In genomic region chr4:155775855-155776254, GRCm38 (mm10) we compare ENCODE assay signal across 9 mouse cellular contexts. TPM values are rescaled to one million over a fixed set of nuclear protein-coding genes. Genes with fewer than 3 reads are reported as not detected.
DNase-seq lines count a peak whose midpoint lies in the region; ATAC-seq and TF ChIP-seq lines count a peak whose summit lies in the region.
"Had no signal": no experiment of that assay in that cellular context is flagged by ENCODE, and none has a peak within 500 bp of the region (broad histone marks: within the 10 kb centered on the region; RNA-seq: fewer than 3 reads in every experiment).

No protein-coding gene starts in this region.

- no peak overlapping the region for H3K4me2 ChIP-seq in lung, postnatal 0 days (replicated peaks; ENCODE audit: low read depth, low read length)
- H3K4me2 ChIP-seq in hindbrain, postnatal 0 days (ENCODE audit: low read depth, low read length), result no peak overlapping the region

- no peak overlapping the region for H3K4me3 ChIP-seq in lung, postnatal 0 days (ENCODE audit: low read depth, low read length)
- H3K4me3 ChIP-seq in hindbrain, postnatal 0 days (ENCODE audit: low read length), result no peak overlapping the region
- no peak overlapping the region for H3K4me3 ChIP-seq in small intestine, adult 2 months (ENCODE audit: low read depth, low read length)

- H3K27me3 ChIP-seq in lung, postnatal 0 days (replicated peaks; ENCODE audit: insufficient read depth, low read length), result 0 out of 2 replicates have a peak, but pooled peaks cover 4% of the 10 kb centered on the region
- no peaks in the 10 kb centered on the region for H3K27me3 ChIP-seq in hindbrain, postnatal 0 days (ENCODE audit: insufficient read depth, low read length)
- no peaks in the 10 kb centered on the region for H3K27me3 ChIP-seq in small intestine, adult 2 months (ENCODE audit: control insufficient read depth, insufficient read depth, low read length)

- TF ChIP-seq POLR2A in small intestine, adult 2 months (IDR thresholded peaks at IDR 0.05; ENCODE audit: low read depth, low read length), result no peak

- ATAC-seq in lung, postnatal 0 days, result no peak
- ATAC-seq in hindbrain, postnatal 0 days, result no peak

- DNase-seq in lung, postnatal 10 days, result peak; percentile 44
- no peak for DNase-seq in lung, postnatal 0 days (ENCODE audit: low spot score)
- DNase-seq in cerebellum, postnatal 36 days, result peak; percentile 75 to 76
- no peak for DNase-seq in hindbrain, postnatal 0 days (ENCODE audit: low spot score)
- DNase-seq in right cerebral cortex, postnatal 36 days (ENCODE audit: low spot score in 2 of 2), result no peak
- DNase-seq in left cerebral cortex, postnatal 36 days (ENCODE audit: low spot score in 2 of 2), result no peak

- H3K27ac ChIP-seq in lung, postnatal 0 days (ENCODE audit: low read length), result no peak overlapping the region
- H3K27ac ChIP-seq in hindbrain, postnatal 0 days, result peak overlapping the region; percentile 77; the same call in 1 of the 2 replicates
- H3K27ac ChIP-seq in small intestine, adult 2 months (ENCODE audit: insufficient read depth, low read depth, low read length), result peak overlapping the region; percentile 72
- H3K27ac ChIP-seq: liver, embryonic 14.5 days had no signal

- intact Hi-C loops in left cerebral cortex, postnatal 36 days (cut with DNase I), result no loop called here

- H3K4me1 ChIP-seq in lung, postnatal 0 days (ENCODE audit: insufficient read depth, low read depth, low read length), result peaks cover 15% of the 10 kb centered on the region
- H3K4me1 ChIP-seq in hindbrain, postnatal 0 days (ENCODE audit: insufficient read depth, low read length), result peaks cover 8% of the 10 kb centered on the region; the same call in 1 of the 2 replicates
- peaks cover 39% of the 10 kb centered on the region for H3K4me1 ChIP-seq in small intestine, adult 2 months (ENCODE audit: control insufficient read depth, insufficient read depth, insufficient read length, low read length)

- TF ChIP-seq CTCF in lung, postnatal 0 days (IDR thresholded peaks at IDR 0.05), result no peak
- no peak for TF ChIP-seq CTCF in hindbrain, postnatal 0 days (IDR thresholded peaks at IDR 0.05; ENCODE audit: low read depth)
- no peak for TF ChIP-seq CTCF in small intestine, adult 2 months (IDR thresholded peaks at IDR 0.05; ENCODE audit: extremely low read depth, insufficient read length, insufficient replicate concordance, low read depth, low read length)

- no peaks in the 10 kb centered on the region for H3K9me3 ChIP-seq in lung, postnatal 0 days (ENCODE audit: low read length)
- H3K9me3 ChIP-seq in hindbrain, postnatal 0 days (ENCODE audit: low read length), result no peaks in the 10 kb centered on the region

- H3K9ac ChIP-seq in lung, postnatal 0 days (replicated peaks; ENCODE audit: low read depth), result no peak overlapping the region
- no peak overlapping the region for H3K9ac ChIP-seq in hindbrain, postnatal 0 days (replicated peaks; ENCODE audit: low read length)
- H3K9ac ChIP-seq: liver, embryonic 14.5 days had no signal

- no peaks in the 10 kb centered on the region for H3K36me3 ChIP-seq in lung, postnatal 0 days (ENCODE audit: insufficient read depth, low read length)
- no peaks in the 10 kb centered on the region for H3K36me3 ChIP-seq in hindbrain, postnatal 0 days (ENCODE audit: insufficient read depth, low read length)
- 0 out of 2 replicates have a peak, but pooled peaks cover 5% of the 10 kb centered on the region for H3K36me3 ChIP-seq in small intestine, adult 2 months (ENCODE audit: control insufficient read depth, insufficient read depth, low read length)

- no peak for TF ChIP-seq EP300 in lung, postnatal 0 days (IDR thresholded peaks at IDR 0.05)

- 62% methylated on average over 3 of the region's 3 CpGs for WGBS in lung, postnatal 0 days
- 62% methylated on average over 3 of the region's 3 CpGs for WGBS in hindbrain, postnatal 0 days
- 45% methylated on average over 3 of the region's 3 CpGs for WGBS in small intestine, adult 2 months

RNA-seq across cellular contexts. Expression of gene Vwa1, which starts 1.4 kb away (rescaled TPM):
- polyA plus RNA-seq in lung, postnatal 0 days (2015; fragmentation: Nextera tagmentation; extraction: Ambion mirVana), result 6.5 and 7.0 TPM in 2 replicates
- 43.3 and 55.5 TPM in 2 replicates for total RNA-seq in hindbrain, postnatal 0 days (2014; rRNA removed)
- polyA plus RNA-seq in hindbrain, postnatal 0 days (2015; fragmentation: Nextera tagmentation; extraction: Ambion mirVana), result 27.8 and 29.4 TPM in 2 replicates
- 18.5 and 125 TPM in 2 replicates for polyA plus RNA-seq in small intestine, adult 2 months (2012; rRNA removed)
- 10 to 100 TPM; 13.1 to 13.4 TPM for total RNA-seq in left cerebral cortex, postnatal 36 days (2021)

RNA-seq across cellular contexts. Expression of gene Tmem88b, which starts 9.8 kb away (rescaled TPM):
- polyA plus RNA-seq in lung, postnatal 0 days (2015; fragmentation: Nextera tagmentation; extraction: Ambion mirVana), result 0.13 and 0.31 TPM in 2 replicates
- 0.86 and 2.3 TPM in 2 replicates for total RNA-seq in hindbrain, postnatal 0 days (2014; rRNA removed)
- polyA plus RNA-seq in hindbrain, postnatal 0 days (2015; fragmentation: Nextera tagmentation; extraction: Ambion mirVana), result 1.0 and 1.2 TPM in 2 replicates
- 0.63 and 2.6 TPM in 2 replicates for polyA plus RNA-seq in small intestine, adult 2 months (2012; rRNA removed)
- 10 to 100 TPM; 18.3 to 30.0 TPM for total RNA-seq in left cerebral cortex, postnatal 36 days (2021)

RNA-seq across cellular contexts. Expression of gene Ankrd65, which starts 14.4 kb away (rescaled TPM):
- polyA plus RNA-seq in lung, postnatal 0 days (2015; fragmentation: Nextera tagmentation; extraction: Ambion mirVana), result 6.0 and 6.6 TPM in 2 replicates
- not detected in 2 replicates for total RNA-seq in hindbrain, postnatal 0 days (2014; rRNA removed)
- not detected in 2 replicates for polyA plus RNA-seq in hindbrain, postnatal 0 days (2015; fragmentation: Nextera tagmentation; extraction: Ambion mirVana)
- polyA plus RNA-seq in small intestine, adult 2 months (2012; rRNA removed), result not detected in 2 replicates
- not detected for total RNA-seq in left cerebral cortex, postnatal 36 days (2021)
- polyA plus RNA-seq: brain, embryonic 14.5 days had no signal

RNA-seq across cellular contexts. Expression of gene Atad3a, which starts 15.0 kb away (rescaled TPM):
- 26.1 and 28.5 TPM in 2 replicates for polyA plus RNA-seq in lung, postnatal 0 days (2015; fragmentation: Nextera tagmentation; extraction: Ambion mirVana)
- total RNA-seq in hindbrain, postnatal 0 days (2014; rRNA removed), result 65.7 and 83.4 TPM in 2 replicates
- polyA plus RNA-seq in hindbrain, postnatal 0 days (2015; fragmentation: Nextera tagmentation; extraction: Ambion mirVana), result 68.8 and 72.2 TPM in 2 replicates
- polyA plus RNA-seq in small intestine, adult 2 months (2012; rRNA removed), result 57.3 and 65.5 TPM in 2 replicates
- 10 to 100 TPM; 37.5 to 48.3 TPM for total RNA-seq in left cerebral cortex, postnatal 36 days (2021)

RNA-seq across cellular contexts. Expression of gene Mrpl20, which starts 26.8 kb away (rescaled TPM):
- polyA plus RNA-seq in lung, postnatal 0 days (2015; fragmentation: Nextera tagmentation; extraction: Ambion mirVana), result 164 and 186 TPM in 2 replicates
- 75.4 and 87.5 TPM in 2 replicates for total RNA-seq in hindbrain, postnatal 0 days (2014; rRNA removed)
- 303 and 310 TPM in 2 replicates for polyA plus RNA-seq in hindbrain, postnatal 0 days (2015; fragmentation: Nextera tagmentation; extraction: Ambion mirVana)
- 34.5 and 36.4 TPM in 2 replicates for polyA plus RNA-seq in small intestine, adult 2 months (2012; rRNA removed)
- total RNA-seq in left cerebral cortex, postnatal 36 days (2021), result 10 to 100 TPM; 77.3 to 91.6 TPM

Comparison
In these comparisons a context has a peak if more than half of its experiments do, and no peak if none do; other contexts are left out.
1. DNase-seq: peak in lung, postnatal 10 days (single experiment) and cerebellum, postnatal 36 days (2 of 2); none in lung, postnatal 0 days (single experiment), hindbrain, postnatal 0 days (single experiment), right cerebral cortex, postnatal 36 days (0 of 2) and left cerebral cortex, postnatal 36 days (0 of 2).